Mouse (Mus musculus) kidney, embryonic 14.5 days (tissue): Measurements from ENCODE around the gene Car12. TPM values are rescaled to one million over a fixed set of nuclear protein-coding genes. Genes with fewer than 3 reads are reported as not detected.

ENCODE experiments used
- ATAC-seq: fragments of 200-750 bp; cut with Nextera tagmentation; 2 replicates; pipeline ENCODE4 v1.8.0; 2017; ENCODE audit warnings: moderate number of reproducible peaks, mild to moderate bottlenecking, moderate TSS enrichment, moderate library complexity; ENCODE audit not compliant: low FRiP score, low TSS enrichment
- H3K27ac ChIP-seq: fragments of 300-500 bp; sonication (generic); 2 replicates; pipeline ENCODE4 v1.5.1; 2014; ENCODE audit warnings: low read depth, mild to moderate bottlenecking, low read length, moderate library complexity, mixed read lengths
- H3K27me3 ChIP-seq: fragments of 300-500 bp; sonication (generic); 2 replicates; pipeline ENCODE4 v1.6.1; 2014; ENCODE audit warnings: mild to moderate bottlenecking, low read length; ENCODE audit not compliant: control insufficient read depth, insufficient read depth
- H3K36me3 ChIP-seq: fragments of 300-500 bp; sonication (generic); 2 replicates; pipeline ENCODE4 v1.6.1; 2014; ENCODE audit warnings: low read length, mixed read lengths; ENCODE audit not compliant: control insufficient read depth, insufficient read depth
- H3K4me1 ChIP-seq: fragments of 300-500 bp; sonication (generic); 2 replicates; pipeline ENCODE4 v1.6.1; 2014; ENCODE audit warnings: low read length, mixed read lengths; ENCODE audit not compliant: control insufficient read depth, insufficient read depth
- H3K4me2 ChIP-seq: fragments of 300-500 bp; sonication (generic); replicated peaks from 2 replicates; pipeline ENCODE4 v1.6.1; 2014; ENCODE audit warnings: low read depth, mild to moderate bottlenecking, low read length
- H3K4me3 ChIP-seq: fragments of 300-500 bp; sonication (generic); 2 replicates; pipeline ENCODE4 v1.5.1; 2014; ENCODE audit warnings: mild to moderate bottlenecking, low read length
- H3K9ac ChIP-seq: fragments of 300-500 bp; sonication (generic); 2 replicates; pipeline ENCODE4 v1.6.1; 2014; ENCODE audit warnings: low read depth, mild to moderate bottlenecking, low read length, moderate library complexity
- H3K9me3 ChIP-seq: fragments of 300-500 bp; sonication (generic); 2 replicates; pipeline ENCODE4 v1.6.1; 2016; ENCODE audit warnings: low read length; ENCODE audit not compliant: control insufficient read depth
- WGBS: fragments of 180-500 bp; shearing (Covaris S2); extraction: QIAGEN DNeasy Blood & Tissue Kit; methylation state at CpG from one replicate; pipeline ENCODE4 v1.1.7; 2014; 5-methylcytosine and 5-hydroxymethylcytosine counted together
- polyA plus RNA-seq: library from polyadenylated mRNA; unstranded; fragments of >200 nt; fragmentation: Nextera tagmentation; extraction: Ambion mirVana; gene quantifications from 2 replicates; pipeline ENCODE4 v1.2.1, GENCODE M21; 2014

Gene Car12
- polyA plus RNA-seq, 1 experiment from 2014 or later = 4.2 TPM

GRCm38 (mm10) chr9:66705766-66706165 is 7.7 kb upstream of the Car12 start:
- Histone ChIP-seq H3K9ac (no peak overlapping the region), H3K36me3 (no peaks in the 10 kb centered on the region), H3K4me1 (peaks cover 16% of the 10 kb centered on the region; the same call in 1 of the 2 replicates), H3K27me3 (no peaks in the 10 kb centered on the region), H3K27ac (no peak overlapping the region), H3K9me3 (no peaks in the 10 kb centered on the region), H3K4me2 (no peak overlapping the region), H3K4me3 (no peak overlapping the region)
- no peak for ATAC-seq
- WGBS = 46% methylated on average over 2 of the region's 2 CpGs

GRCm38 (mm10) chr9:66708054-66708772 is 5.3 kb upstream of the Car12 start:
- Histone ChIP-seq H3K36me3 (no peaks in the 10 kb centered on the region), H3K4me1 (peaks cover 16% of the 10 kb centered on the region; the same call in 1 of the 2 replicates), H3K27me3 (no peaks in the 10 kb centered on the region), H3K9me3 (no peaks in the 10 kb centered on the region), H3K4me2 (no peak overlapping the region), H3K9ac (no peak overlapping the region), H3K27ac (no peak overlapping the region), H3K4me3 (no peak overlapping the region)
- WGBS = 43% methylated on average over 11 of the region's 11 CpGs
- ATAC-seq = no peak

GRCm38 (mm10) chr9:66708816-66709555 is 4.5 kb upstream of the Car12 start:
- H3K4me3 ChIP-seq = no peak overlapping the region
- H3K9ac ChIP-seq = no peak overlapping the region
- no peaks in the 10 kb centered on the region for H3K27me3 ChIP-seq
- no peaks in the 10 kb centered on the region for H3K36me3 ChIP-seq
- H3K27ac ChIP-seq = no peak overlapping the region
- WGBS = 36% methylated on average over 12 of the region's 12 CpGs
- H3K4me1 ChIP-seq = peaks cover 16% of the 10 kb centered on the region; the same call in 1 of the 2 replicates
- no peak overlapping the region for H3K4me2 ChIP-seq
- no peak for ATAC-seq
- no peaks in the 10 kb centered on the region for H3K9me3 ChIP-seq

- no peak overlapping the region for H3K27ac ChIP-seq
- H3K4me1 ChIP-seq = peaks cover 19% of the 10 kb centered on the region; the same call in 1 of the 2 replicates
- H3K9me3 ChIP-seq = no peaks in the 10 kb centered on the region
- peaks cover 7% of the 10 kb centered on the region for H3K27me3 ChIP-seq
- H3K9ac ChIP-seq = no peak overlapping the region
- no peak overlapping the region for H3K4me3 ChIP-seq
- no peak for ATAC-seq
- H3K4me2 ChIP-seq = no peak overlapping the region
- WGBS = 77% methylated on average over 6 of the region's 6 CpGs
- no peaks in the 10 kb centered on the region for H3K36me3 ChIP-seq
Measured at GRCm38 (mm10) chr9:66710626-66711025, 2.9 kb upstream of the Car12 start.

GRCm38 (mm10) chr9:66714022-66714515 is 583 bp downstream of the Car12 start:
- H3K36me3 ChIP-seq = no peaks in the 10 kb centered on the region
- H3K4me3 ChIP-seq = peak overlapping the region; percentile 41
- peak; percentile 37; the same call in 1 of the 2 replicates for ATAC-seq
- H3K4me1 ChIP-seq = peaks cover 5% of the 10 kb centered on the region; the same call in 1 of the 2 replicates
- peak overlapping the region; percentile 52 for H3K9ac ChIP-seq
- no peak overlapping the region for H3K27ac ChIP-seq
- no peaks in the 10 kb centered on the region for H3K9me3 ChIP-seq
- 10% methylated on average over 12 of the region's 12 CpGs for WGBS
- peaks cover 7% of the 10 kb centered on the region for H3K27me3 ChIP-seq
- H3K4me2 ChIP-seq = peak overlapping the region; percentile 89

GRCm38 (mm10) chr9:66715361-66715760 is 1.9 kb downstream of the Car12 start:
- Histone ChIP-seq H3K27me3 (peaks cover 7% of the 10 kb centered on the region), H3K36me3 (no peaks in the 10 kb centered on the region), H3K9ac (no peak overlapping the region), H3K4me1 (0 out of 2 replicates have a peak, but pooled peaks cover 3% of the 10 kb centered on the region), H3K9me3 (no peaks in the 10 kb centered on the region), H3K4me2 (no peak overlapping the region), H3K4me3 (no peak overlapping the region), H3K27ac (no peak overlapping the region)
- 66% methylated on average over 2 of the region's 2 CpGs for WGBS
- ATAC-seq = no peak

GRCm38 (mm10) chr9:66716533-66716932 is 3.0 kb downstream of the Car12 start:
- 0 out of 2 replicates have a peak, but pooled peaks cover 3% of the 10 kb centered on the region for H3K4me1 ChIP-seq
- ATAC-seq = no peak
- no peaks in the 10 kb centered on the region for H3K9me3 ChIP-seq
- no peak overlapping the region for H3K4me2 ChIP-seq
- H3K9ac ChIP-seq = no peak overlapping the region
- no peak overlapping the region for H3K4me3 ChIP-seq
- peaks cover 7% of the 10 kb centered on the region for H3K27me3 ChIP-seq
- WGBS = 85% methylated on average over 3 of the region's 3 CpGs
- H3K36me3 ChIP-seq = no peaks in the 10 kb centered on the region
- H3K27ac ChIP-seq = no peak overlapping the region

GRCm38 (mm10) chr9:66720686-66721450 is 7.4 kb downstream of the Car12 start:
- Histone ChIP-seq H3K27ac (no peak overlapping the region), H3K9ac (no peak overlapping the region), H3K27me3 (no peaks in the 10 kb centered on the region), H3K4me3 (no peak overlapping the region), H3K4me2 (no peak overlapping the region), H3K9me3 (no peaks in the 10 kb centered on the region), H3K36me3 (no peaks in the 10 kb centered on the region), H3K4me1 (no peaks in the 10 kb centered on the region)
- ATAC-seq = no peak
- 89% methylated on average over 8 of the region's 8 CpGs for WGBS
